Mouse (Mus musculus): ENCODE measurements at regions not wholly inside any gene's neighbourhood (a gene's known extent, or its start where the extent isn't known, plus 50 kb on each side); places are given as distances from the start of the nearest gene placed in this dataset.

DNA sequence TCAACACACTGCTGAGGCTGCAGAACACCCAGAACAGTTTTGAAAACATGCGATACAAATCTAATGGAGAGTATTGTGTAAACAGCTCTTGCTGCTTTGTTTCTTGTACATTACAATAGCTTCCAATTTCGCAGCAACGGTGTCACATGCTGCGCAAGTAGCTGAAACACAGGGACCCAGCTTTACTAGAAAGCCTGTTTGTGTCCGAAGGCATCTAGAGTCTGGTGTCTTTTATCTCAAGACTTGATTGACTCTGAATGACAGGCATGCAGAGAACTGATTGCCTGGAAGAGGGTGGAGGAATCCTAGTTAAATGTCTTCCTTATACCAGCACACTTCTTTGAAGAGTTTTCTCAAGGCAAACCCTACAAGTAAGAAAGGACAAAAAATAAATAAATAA, 66.1 kb upstream of the Fgf10 start:
- no peak for TF ChIP-seq POLR2A (IDR thresholded peaks at IDR 0.05; ENCODE audit: insufficient read depth, low read length)
- TF ChIP-seq CTCF (IDR thresholded peaks at IDR 0.05; ENCODE audit: low read depth, low read length), result no peak
- no peak for TF ChIP-seq EP300 (IDR thresholded peaks at IDR 0.05; ENCODE audit: insufficient read depth, low read depth, low read length)
- H3K9me3 ChIP-seq (replicated peaks; ENCODE audit: control insufficient read depth, insufficient read depth, low read length, poor library complexity, severe bottlenecking), result no peaks in the 10 kb centered on the region
- H3K4me1 ChIP-seq (ENCODE audit: control insufficient read depth, insufficient read depth, low read length), result no peaks in the 10 kb centered on the region
- H3K9ac ChIP-seq (ENCODE audit: low read depth, poor library complexity, severe bottlenecking), result no peak overlapping the region
- no peak overlapping the region for H3K4me3 ChIP-seq (ENCODE audit: low read depth, low read length)
- no peaks in the 10 kb centered on the region for H3K36me3 ChIP-seq (ENCODE audit: control insufficient read depth, insufficient read depth, low read length, poor library complexity, severe bottlenecking)
- no peaks in the 10 kb centered on the region for H3K27me3 ChIP-seq (ENCODE audit: control insufficient read depth, insufficient read depth, low read length, poor library complexity, severe bottlenecking)
- H3K27ac ChIP-seq (ENCODE audit: insufficient read depth, low read length), result no peak overlapping the region

DNA sequence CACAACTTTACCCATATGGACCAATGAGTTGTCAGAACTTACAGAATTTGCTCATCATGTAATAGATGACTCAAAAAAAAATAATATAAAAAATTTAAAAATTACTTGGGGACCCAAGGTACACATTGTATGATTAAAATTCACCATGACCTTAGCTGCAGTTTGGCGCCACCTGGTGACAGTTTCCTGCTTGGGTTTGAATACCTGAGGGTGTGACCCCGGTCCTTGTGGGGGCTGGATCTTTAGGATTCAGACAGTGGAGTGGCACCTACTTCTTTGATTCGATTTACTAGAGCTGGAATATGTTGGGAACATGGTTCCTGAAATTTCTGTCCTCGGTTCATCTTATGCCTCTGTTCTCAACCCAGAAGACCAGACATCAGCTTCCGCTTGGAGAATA, 72.7 kb upstream of the Fgf10 start:
- Histone ChIP-seq H3K9ac (ENCODE audit: low read depth, poor library complexity, severe bottlenecking) (no peak overlapping the region), H3K4me1 (ENCODE audit: control insufficient read depth, insufficient read depth, low read length) (no peaks in the 10 kb centered on the region), H3K36me3 (ENCODE audit: control insufficient read depth, insufficient read depth, low read length, poor library complexity, severe bottlenecking) (no peaks in the 10 kb centered on the region), H3K27ac (ENCODE audit: insufficient read depth, low read length) (no peak overlapping the region), H3K27me3 (ENCODE audit: control insufficient read depth, insufficient read depth, low read length, poor library complexity, severe bottlenecking) (no peaks in the 10 kb centered on the region), H3K4me3 (ENCODE audit: low read depth, low read length) (no peak overlapping the region), H3K9me3 (replicated peaks; ENCODE audit: control insufficient read depth, insufficient read depth, low read length, poor library complexity, severe bottlenecking) (no peaks in the 10 kb centered on the region)
- TF ChIP-seq CTCF (IDR thresholded peaks at IDR 0.05; ENCODE audit: low read depth, low read length) (peak; percentile 46), POLR2A (IDR thresholded peaks at IDR 0.05; ENCODE audit: insufficient read depth, low read length) (no peak)

DNA sequence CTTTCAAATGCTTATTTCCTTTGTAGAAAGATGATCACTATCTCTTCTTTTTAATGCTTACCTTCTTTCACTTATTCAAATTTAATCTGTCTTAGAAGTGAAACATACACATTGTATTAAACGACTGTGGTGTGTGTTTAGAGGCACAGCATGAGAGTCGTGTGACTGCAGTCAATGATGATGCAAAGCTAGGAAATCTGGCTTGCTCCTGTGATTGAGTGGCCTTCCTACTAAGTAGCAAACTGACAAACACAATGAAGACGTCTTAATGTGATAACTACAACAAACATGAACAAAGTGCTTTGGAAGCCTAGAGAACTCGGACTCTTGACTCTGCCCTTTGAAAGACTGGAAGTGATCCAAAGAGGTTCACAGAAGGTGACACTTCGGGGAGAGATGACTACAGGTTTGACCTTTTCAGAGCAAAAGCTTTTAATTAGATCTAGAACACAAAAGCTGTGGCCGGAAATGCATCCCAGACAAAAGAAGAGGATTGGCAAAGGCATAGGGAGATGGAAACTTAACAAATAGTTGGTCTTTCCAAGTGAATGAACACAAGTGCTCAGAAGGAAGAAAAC, 73.3 kb upstream of the Fgf10 start:
- no peaks in the 10 kb centered on the region for H3K27me3 ChIP-seq (ENCODE audit: control insufficient read depth, insufficient read depth, low read length, poor library complexity, severe bottlenecking)
- H3K9ac ChIP-seq (ENCODE audit: low read depth, poor library complexity, severe bottlenecking), result no peak overlapping the region
- H3K9me3 ChIP-seq (replicated peaks; ENCODE audit: control insufficient read depth, insufficient read depth, low read length, poor library complexity, severe bottlenecking), result no peaks in the 10 kb centered on the region
- H3K36me3 ChIP-seq (ENCODE audit: control insufficient read depth, insufficient read depth, low read length, poor library complexity, severe bottlenecking), result no peaks in the 10 kb centered on the region
- H3K27ac ChIP-seq (ENCODE audit: insufficient read depth, low read length), result no peak overlapping the region
- no peak for TF ChIP-seq CTCF (IDR thresholded peaks at IDR 0.05; ENCODE audit: low read depth, low read length)
- TF ChIP-seq POLR2A (IDR thresholded peaks at IDR 0.05; ENCODE audit: insufficient read depth, low read length), result no peak
- no peak for TF ChIP-seq EP300 (IDR thresholded peaks at IDR 0.05; ENCODE audit: insufficient read depth, low read depth, low read length)
- no peaks in the 10 kb centered on the region for H3K4me1 ChIP-seq (ENCODE audit: control insufficient read depth, insufficient read depth, low read length)
- no peak overlapping the region for H3K4me3 ChIP-seq (ENCODE audit: low read depth, low read length)

DNA sequence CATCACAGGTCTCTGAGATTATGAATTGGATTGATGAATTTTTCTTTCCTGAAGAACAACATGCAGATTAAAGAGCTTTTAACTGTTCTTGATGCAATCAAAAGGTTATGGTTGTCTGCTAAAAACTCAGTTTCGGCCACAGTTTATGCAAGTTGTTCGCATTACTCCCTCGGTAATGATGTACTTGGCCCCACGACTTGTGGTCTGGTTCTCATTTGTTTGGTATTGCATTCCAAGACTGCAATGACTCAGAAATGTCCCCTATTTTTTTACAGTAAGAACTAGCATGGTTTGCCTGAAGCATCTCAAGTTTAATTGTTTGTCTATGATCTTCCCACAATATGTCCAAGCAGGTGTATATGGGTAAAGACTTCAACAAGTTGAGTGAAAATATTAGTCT, 77.5 kb upstream of the Fgf10 start:
- Histone ChIP-seq H3K27ac (ENCODE audit: insufficient read depth, low read length) (no peak overlapping the region), H3K9ac (ENCODE audit: low read depth, poor library complexity, severe bottlenecking) (no peak overlapping the region), H3K4me3 (ENCODE audit: low read depth, low read length) (no peak overlapping the region), H3K9me3 (replicated peaks; ENCODE audit: control insufficient read depth, insufficient read depth, low read length, poor library complexity, severe bottlenecking) (no peaks in the 10 kb centered on the region), H3K4me1 (ENCODE audit: control insufficient read depth, insufficient read depth, low read length) (no peaks in the 10 kb centered on the region), H3K27me3 (ENCODE audit: control insufficient read depth, insufficient read depth, low read length, poor library complexity, severe bottlenecking) (no peaks in the 10 kb centered on the region), H3K36me3 (ENCODE audit: control insufficient read depth, insufficient read depth, low read length, poor library complexity, severe bottlenecking) (no peaks in the 10 kb centered on the region)
- TF ChIP-seq CTCF (IDR thresholded peaks at IDR 0.05; ENCODE audit: low read depth, low read length), result no peak
- no peak for TF ChIP-seq POLR2A (IDR thresholded peaks at IDR 0.05; ENCODE audit: insufficient read depth, low read length)
- TF ChIP-seq EP300 (IDR thresholded peaks at IDR 0.05; ENCODE audit: insufficient read depth, low read depth, low read length), result no peak

DNA sequence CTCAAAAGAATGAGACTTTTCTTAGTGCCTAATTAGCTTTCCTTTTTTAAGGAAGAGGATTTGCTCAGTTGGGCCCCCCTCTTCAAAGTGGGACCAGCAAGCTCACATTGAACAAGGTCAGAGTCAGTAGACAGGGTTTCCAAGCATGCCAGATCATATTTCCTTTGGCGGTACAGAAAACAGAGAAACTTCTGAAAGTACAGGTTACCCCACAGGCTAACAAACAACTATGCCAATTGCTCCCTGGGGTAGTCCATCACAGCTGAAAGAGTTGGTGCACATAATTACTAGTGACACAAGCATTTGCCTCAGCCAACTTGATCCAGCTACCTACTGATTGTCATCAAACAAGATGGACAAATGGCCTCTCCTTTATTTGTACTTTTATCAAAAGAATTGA, 97.0 kb upstream of the Fgf10 start:
- no peaks in the 10 kb centered on the region for H3K4me1 ChIP-seq (ENCODE audit: control insufficient read depth, insufficient read depth, low read length)
- H3K9ac ChIP-seq (ENCODE audit: low read depth, poor library complexity, severe bottlenecking), result no peak overlapping the region
- H3K9me3 ChIP-seq (replicated peaks; ENCODE audit: control insufficient read depth, insufficient read depth, low read length, poor library complexity, severe bottlenecking), result no peaks in the 10 kb centered on the region
- no peaks in the 10 kb centered on the region for H3K27me3 ChIP-seq (ENCODE audit: control insufficient read depth, insufficient read depth, low read length, poor library complexity, severe bottlenecking)
- TF ChIP-seq EP300 (IDR thresholded peaks at IDR 0.05; ENCODE audit: insufficient read depth, low read depth, low read length), result no peak
- no peak for TF ChIP-seq POLR2A (IDR thresholded peaks at IDR 0.05; ENCODE audit: insufficient read depth, low read length)
- TF ChIP-seq CTCF (IDR thresholded peaks at IDR 0.05; ENCODE audit: low read depth, low read length), result no peak
- H3K36me3 ChIP-seq (ENCODE audit: control insufficient read depth, insufficient read depth, low read length, poor library complexity, severe bottlenecking), result no peaks in the 10 kb centered on the region
- H3K27ac ChIP-seq (ENCODE audit: insufficient read depth, low read length), result no peak overlapping the region
- H3K4me3 ChIP-seq (ENCODE audit: low read depth, low read length), result no peak overlapping the region

DNA sequence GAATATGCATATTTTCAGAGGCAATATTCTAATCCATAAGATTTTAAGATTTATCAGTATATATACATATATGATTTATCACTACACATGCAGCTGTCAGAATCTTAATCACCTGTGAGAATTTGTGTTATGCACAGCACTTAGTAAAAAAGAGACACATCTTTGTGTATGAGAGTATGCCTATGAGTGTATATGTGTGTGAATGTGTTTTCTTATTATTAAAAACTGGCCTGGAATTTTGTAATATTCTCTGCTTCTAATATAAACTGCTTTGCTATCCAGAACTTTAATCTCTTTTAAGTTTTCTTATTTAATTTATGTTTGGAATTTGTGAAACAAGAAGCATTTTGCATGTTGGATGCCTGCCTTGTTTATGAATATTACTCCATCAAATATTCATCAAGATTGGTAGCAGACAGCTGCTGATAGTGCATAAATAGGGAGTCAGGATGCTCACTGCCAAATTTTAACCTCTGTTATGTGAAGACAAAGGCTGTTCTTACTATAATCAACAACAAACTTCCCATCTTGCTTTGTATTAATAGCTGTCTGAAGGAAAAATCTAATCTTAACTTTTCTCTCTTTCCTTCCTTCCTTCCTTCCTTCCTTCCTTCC, 104.3 kb upstream of the Fgf10 start:
- no peak overlapping the region for H3K9ac ChIP-seq (ENCODE audit: low read depth, poor library complexity, severe bottlenecking)
- H3K27ac ChIP-seq (ENCODE audit: insufficient read depth, low read length), result no peak overlapping the region
- H3K9me3 ChIP-seq (replicated peaks; ENCODE audit: control insufficient read depth, insufficient read depth, low read length, poor library complexity, severe bottlenecking), result no peaks in the 10 kb centered on the region
- H3K27me3 ChIP-seq (ENCODE audit: control insufficient read depth, insufficient read depth, low read length, poor library complexity, severe bottlenecking), result no peaks in the 10 kb centered on the region
- no peak overlapping the region for H3K4me3 ChIP-seq (ENCODE audit: low read depth, low read length)
- no peak for TF ChIP-seq POLR2A (IDR thresholded peaks at IDR 0.05; ENCODE audit: insufficient read depth, low read length)
- TF ChIP-seq CTCF (IDR thresholded peaks at IDR 0.05; ENCODE audit: low read depth, low read length), result no peak
- TF ChIP-seq EP300 (IDR thresholded peaks at IDR 0.05; ENCODE audit: insufficient read depth, low read depth, low read length), result no peak
- H3K4me1 ChIP-seq (ENCODE audit: control insufficient read depth, insufficient read depth, low read length), result no peaks in the 10 kb centered on the region
- no peaks in the 10 kb centered on the region for H3K36me3 ChIP-seq (ENCODE audit: control insufficient read depth, insufficient read depth, low read length, poor library complexity, severe bottlenecking)
